Mouse (Mus musculus) liver, adult 2 months (tissue): ENCODE data around the gene Hpcal1. TPM values are rescaled to one million over a fixed set of nuclear protein-coding genes. Genes with fewer than 3 reads are reported as not detected.

Source experiments
- DNase-seq: peaks from one replicate; pipeline ENCODE4 v3.0.0-alpha.2; 2011; ENCODE audit warnings: low read depth, low spot score; ENCODE audit errors: extremely low read depth
- H3K27ac ChIP-seq: fragments of 200-500 bp; replicated peaks from 2 replicates; pipeline ENCODE4 v1.5.1; 2012; ENCODE audit warnings: low read depth, mild to moderate bottlenecking, control low read depth, inconsistent platforms, low read length; ENCODE audit not compliant: insufficient read depth
- H3K27me3 ChIP-seq: fragments of 200-500 bp; 2 replicates; pipeline ENCODE4 v1.6.1; 2012; ENCODE audit warnings: mild to moderate bottlenecking, moderate library complexity, low read length, inconsistent platforms; ENCODE audit not compliant: control insufficient read depth, insufficient read depth
- H3K36me3 ChIP-seq: fragments of 200-500 bp; 2 replicates; pipeline ENCODE4 v1.6.1; 2012; ENCODE audit warnings: low read length, inconsistent platforms; ENCODE audit not compliant: control insufficient read depth, insufficient read depth
- H3K4me1 ChIP-seq: fragments of 200-500 bp; 2 replicates; pipeline ENCODE4 v1.6.1; 2011; ENCODE audit warnings: low read length; ENCODE audit not compliant: control insufficient read depth, insufficient read depth
- H3K4me3 ChIP-seq: fragments of 200-500 bp; 2 replicates; pipeline ENCODE4 v1.5.1; 2011; ENCODE audit warnings: low read depth, mild to moderate bottlenecking, control low read depth, low read length, moderate library complexity; ENCODE audit not compliant: insufficient read depth
- H3K79me2 ChIP-seq: fragments of 200-500 bp; 2 replicates; pipeline ENCODE4 v1.6.1; 2012; ENCODE audit warnings: inconsistent platforms, mild to moderate bottlenecking, low read length, moderate library complexity; ENCODE audit not compliant: control insufficient read depth, insufficient read depth
- H3K9ac ChIP-seq: fragments of 200-500 bp; 2 replicates; pipeline ENCODE4 v1.6.1; 2012; ENCODE audit warnings: low read depth, mild to moderate bottlenecking, control low read depth, inconsistent platforms, low read length
- CTCF ChIP-seq: fragments of 200-500 bp; IDR thresholded peaks from 2 replicates; pipeline ENCODE4 v1.5.1; 2011; ENCODE audit warnings: low read depth, low read length, control low read depth
- POLR2A ChIP-seq: fragments of 200-500 bp; IDR thresholded peaks from 2 replicates; pipeline ENCODE4 v1.6.1; 2011; ENCODE audit warnings: low read length, control low read depth; ENCODE audit not compliant: insufficient read depth; ENCODE audit errors: extremely low read depth
- WGBS: fragments of 180-500 bp; shearing (Covaris S2); methylation state at CpG from one replicate; pipeline ENCODE4 v1.1.7; 2018; 5-methylcytosine and 5-hydroxymethylcytosine counted together
- polyA plus RNA-seq: library from polyadenylated mRNA; depleted of rRNA; stranded (reverse); fragments of >200 nt; gene quantifications from 2 replicates; pipeline ENCODE4 v1.2.3, GENCODE M21; 2012
- total RNA-seq: library from RNA; depleted of rRNA; stranded (reverse); fragments of >200 nt; gene quantifications from 2 replicates; pipeline ENCODE4 v1.2.3, GENCODE M21; 2014

The Hpcal1 gene
- total and polyA plus RNA-seq, 2 experiments: 8.5 to 23.2 TPM

GRCm38 (mm10) chr12:17691320-17691876 is 742 bp downstream of the Hpcal1 start:
- whole genome bisulfite sequencing: 1% methylated on average over 30 of the region's 30 CpGs
- peaks cover 23% of the 10 kb centered on the region for H3K79me2 ChIP-seq
- H3K36me3 ChIP-seq: no peaks in the 10 kb centered on the region
- peak overlapping the region; percentile 89 for H3K9ac ChIP-seq
- peaks cover 9% of the 10 kb centered on the region; the same call in 1 of the 2 replicates for H3K4me1 ChIP-seq
- TF ChIP-seq CTCF: no peak
- no peaks in the 10 kb centered on the region for H3K27me3 ChIP-seq
- DNase-seq: no peak
- peak overlapping the region; percentile 18; the same call in 1 of the 2 replicates for H3K27ac ChIP-seq
- peak overlapping the region; percentile 92 for H3K4me3 ChIP-seq

GRCm38 (mm10) chr12:17691891-17692321 is 1.2 kb downstream of the Hpcal1 start:
- H3K4me1 ChIP-seq: peaks cover 9% of the 10 kb centered on the region; the same call in 1 of the 2 replicates
- WGBS: 4% methylated on average over 23 of the region's 23 CpGs
- peaks cover 26% of the 10 kb centered on the region for H3K79me2 ChIP-seq
- no peaks in the 10 kb centered on the region for H3K36me3 ChIP-seq
- no peak for DNase-seq
- H3K4me3 ChIP-seq: peak overlapping the region; percentile 92
- no peak for TF ChIP-seq CTCF
- no peak for TF ChIP-seq POLR2A
- H3K27me3 ChIP-seq: no peaks in the 10 kb centered on the region
- peak overlapping the region; percentile 18; the same call in 1 of the 2 replicates for H3K27ac ChIP-seq
- H3K9ac ChIP-seq: peak overlapping the region; percentile 89

- no peak for DNase-seq
- Histone ChIP-seq H3K79me2 (peaks cover 26% of the 10 kb centered on the region), H3K4me1 (peaks cover 9% of the 10 kb centered on the region; the same call in 1 of the 2 replicates), H3K27me3 (no peaks in the 10 kb centered on the region), H3K27ac (no peak overlapping the region), H3K36me3 (no peaks in the 10 kb centered on the region), H3K4me3 (peak overlapping the region; percentile 92; the same call in 1 of the 2 replicates), H3K9ac (0 out of 2 replicates have a peak overlapping the region, but pooled peaks have one; percentile 89)
- TF ChIP-seq CTCF: no peak
- 61% methylated on average over 5 of the region's 5 CpGs for WGBS
Measured at GRCm38 (mm10) chr12:17692356-17692755, 1.7 kb downstream of the Hpcal1 start.

GRCm38 (mm10) chr12:17692953-17693352 is 2.3 kb downstream of the Hpcal1 start:
- no peak overlapping the region for H3K27ac ChIP-seq
- no peaks in the 10 kb centered on the region for H3K36me3 ChIP-seq
- 15% methylated on average over 4 of the region's 4 CpGs for WGBS
- H3K4me3 ChIP-seq: no peak overlapping the region
- peaks cover 9% of the 10 kb centered on the region; the same call in 1 of the 2 replicates for H3K4me1 ChIP-seq
- H3K79me2 ChIP-seq: peaks cover 28% of the 10 kb centered on the region
- TF ChIP-seq CTCF (no peak), POLR2A (no peak)
- no peak overlapping the region for H3K9ac ChIP-seq
- no peaks in the 10 kb centered on the region for H3K27me3 ChIP-seq
- no peak for DNase-seq

- no peak overlapping the region for H3K9ac ChIP-seq
- TF ChIP-seq CTCF: no peak
- TF ChIP-seq POLR2A: no peak
- no peaks in the 10 kb centered on the region for H3K27me3 ChIP-seq
- no peak overlapping the region for H3K27ac ChIP-seq
- no peak overlapping the region for H3K4me3 ChIP-seq
- no peak for DNase-seq
- no peaks in the 10 kb centered on the region for H3K36me3 ChIP-seq
- H3K4me1 ChIP-seq: peaks cover 12% of the 10 kb centered on the region
- H3K79me2 ChIP-seq: peaks cover 42% of the 10 kb centered on the region
- 61% methylated on average over 1 of the region's 1 CpGs for WGBS
Measured at GRCm38 (mm10) chr12:17694589-17695115, 4.0 kb downstream of the Hpcal1 start.

- Histone ChIP-seq H3K79me2 (peaks cover 43% of the 10 kb centered on the region), H3K4me1 (peaks cover 21% of the 10 kb centered on the region), H3K9ac (no peak overlapping the region), H3K36me3 (no peaks in the 10 kb centered on the region), H3K27me3 (no peaks in the 10 kb centered on the region), H3K4me3 (no peak overlapping the region), H3K27ac (no peak overlapping the region)
- WGBS: 88% methylated on average over 7 of the region's 7 CpGs
- no peak for TF ChIP-seq POLR2A
- no peak for TF ChIP-seq CTCF
- DNase-seq: no peak
Measured at GRCm38 (mm10) chr12:17696395-17696794, 5.7 kb downstream of the Hpcal1 start.
